Mouse (Mus musculus): Measurements from ENCODE around the gene Pld5. TPM values are rescaled to one million over a fixed set of nuclear protein-coding genes. Genes with fewer than 3 reads are reported as not detected.
A peak's percentile ranks its signal among the peaks of the same experiment; 100 is the strongest.

The Pld5 gene
- 0.26 and 0.63 TPM in 2 replicates for polyA plus RNA-seq (2015; fragmentation: Nextera tagmentation; extraction: Ambion mirVana)

DNA sequence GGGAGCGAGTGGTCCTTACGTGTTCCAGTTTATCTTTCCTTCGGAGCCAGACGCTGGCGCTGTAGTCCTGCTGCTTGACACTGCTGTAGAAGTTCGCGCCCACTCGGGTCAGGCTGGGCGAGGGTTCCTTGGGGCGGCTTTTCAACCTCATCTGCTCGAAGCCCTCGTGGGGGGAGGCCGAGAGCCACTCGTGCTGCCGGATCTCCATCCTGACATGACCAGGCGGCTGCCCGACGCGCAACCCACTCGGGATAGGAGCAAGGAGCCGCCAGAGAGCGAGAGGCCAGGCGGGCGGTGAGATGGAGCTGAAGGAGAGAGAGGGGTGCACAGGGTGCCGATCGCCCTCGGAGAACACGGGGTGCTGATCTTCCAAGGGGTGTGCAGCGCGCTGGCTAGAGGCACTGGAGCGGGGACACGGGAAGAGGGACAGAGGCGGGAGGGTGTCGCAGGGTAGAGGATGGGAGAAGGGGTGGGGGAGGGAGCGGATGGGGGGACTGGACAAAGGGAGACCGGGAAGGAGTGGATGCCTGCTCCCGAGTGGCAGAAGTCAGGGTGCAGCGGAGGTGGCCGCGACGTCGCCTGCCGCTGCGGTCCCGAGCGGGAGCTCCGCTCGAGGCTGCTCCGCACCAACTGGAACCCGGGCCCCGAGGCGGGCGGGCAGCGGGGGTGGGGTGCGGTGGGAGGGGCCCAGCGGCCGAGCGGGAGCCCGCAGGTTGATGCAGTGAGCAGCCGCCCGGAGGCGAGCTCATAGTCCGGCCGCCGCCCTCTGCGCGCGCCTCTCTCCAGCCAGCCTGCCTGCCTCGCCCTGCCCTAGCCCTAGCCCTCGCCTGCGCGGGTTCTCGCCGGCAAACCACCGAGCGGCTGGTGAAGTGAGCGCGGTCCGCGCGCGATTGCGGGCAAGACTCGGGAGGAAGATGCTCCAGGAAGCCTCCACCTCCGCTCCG lies at the start of gene Pld5:
TSS of gene Pld5 (minus strand) at position 646 of the 944 bp plus-strand sequence.
- Histone ChIP-seq H3K27ac (ENCODE audit: low read length) (no peak within 1 kb of the TSS), H3K27me3 (ENCODE audit: control insufficient read depth, insufficient read depth, low read depth, low read length) (peaks cover 25% of the 10 kb centered on the region), H3K36me3 (ENCODE audit: control insufficient read depth, insufficient read depth, low read length) (no peaks in the 10 kb centered on the region), H3K4me3 (ENCODE audit: low read length) (peak within 1 kb of the TSS; percentile 57), H3K4me2 (ENCODE audit: low read depth, low read length) (peak within 1 kb of the TSS; percentile 97), H3K4me1 (replicated peaks; ENCODE audit: control insufficient read depth, insufficient read depth, low read length) (peaks cover 10% of the 10 kb centered on the region), H3K9me3 (ENCODE audit: control insufficient read depth, low read length) (no peaks in the 10 kb centered on the region), H3K9ac (ENCODE audit: low read length) (peak within 1 kb of the TSS; percentile 58)
- peak; percentile 92 for ATAC-seq (ENCODE audit: low read depth)
- under 1% methylated on average over 74 of the region's 86 CpGs for WGBS

DNA sequence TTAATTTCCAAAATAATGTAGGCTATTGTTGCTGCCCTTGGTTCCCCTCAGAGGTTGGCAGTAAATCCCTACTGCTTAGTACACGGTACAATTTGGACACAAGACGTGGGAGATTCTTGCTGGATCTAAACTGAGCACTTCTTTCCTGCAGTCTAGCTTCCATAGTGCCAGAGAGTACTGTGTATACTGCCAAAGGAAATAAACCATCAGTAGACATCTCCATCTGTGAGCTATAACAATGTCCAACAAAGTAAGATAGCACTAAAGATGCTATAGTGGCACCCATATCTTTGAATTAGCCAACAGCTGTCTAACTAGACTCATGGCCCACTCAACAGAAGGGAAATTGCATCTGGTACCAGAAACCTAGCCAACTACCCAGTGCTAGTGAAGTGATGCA lies 40.0 kb upstream of the Pld5 start:
- no peak overlapping the region for H3K27ac ChIP-seq (ENCODE audit: low read length)
- no peaks in the 10 kb centered on the region for H3K36me3 ChIP-seq (ENCODE audit: control insufficient read depth, insufficient read depth, low read length)
- no peak overlapping the region for H3K9ac ChIP-seq (ENCODE audit: low read length)
- H3K4me3 ChIP-seq (ENCODE audit: low read length): no peak overlapping the region
- H3K9me3 ChIP-seq (ENCODE audit: control insufficient read depth, low read length): no peaks in the 10 kb centered on the region
- no peaks in the 10 kb centered on the region for H3K4me1 ChIP-seq (replicated peaks; ENCODE audit: control insufficient read depth, insufficient read depth, low read length)
- ATAC-seq (ENCODE audit: low read depth): no peak
- no peak overlapping the region for H3K4me2 ChIP-seq (ENCODE audit: low read depth, low read length)
- 70% methylated on average over 2 of the region's 2 CpGs for WGBS
- H3K27me3 ChIP-seq (ENCODE audit: control insufficient read depth, insufficient read depth, low read depth, low read length): no peaks in the 10 kb centered on the region

DNA sequence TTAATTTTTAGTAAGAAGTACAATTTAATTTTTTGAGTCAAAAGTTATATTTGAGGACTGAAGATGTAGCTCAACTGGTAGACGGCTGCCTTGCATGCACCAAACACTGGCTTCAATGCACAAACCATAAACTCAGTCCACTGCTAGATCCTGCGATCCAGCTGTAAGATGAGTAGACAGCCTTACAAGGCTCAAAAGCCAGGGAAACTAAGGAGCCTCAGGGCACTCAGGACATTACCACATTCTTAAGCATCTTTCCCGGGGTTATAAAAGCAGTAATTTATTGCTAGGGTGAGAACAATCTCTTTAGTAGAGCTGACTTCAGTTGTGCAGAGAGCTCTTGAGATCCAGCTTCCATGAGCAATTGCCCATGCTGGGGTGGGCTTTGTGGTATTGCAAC lies 35.1 kb upstream of the Pld5 start:
- H3K9ac ChIP-seq (ENCODE audit: low read length): no peak overlapping the region
- no peak overlapping the region for H3K4me3 ChIP-seq (ENCODE audit: low read length)
- no peaks in the 10 kb centered on the region for H3K36me3 ChIP-seq (ENCODE audit: control insufficient read depth, insufficient read depth, low read length)
- H3K9me3 ChIP-seq (ENCODE audit: control insufficient read depth, low read length): no peaks in the 10 kb centered on the region
- H3K27ac ChIP-seq (ENCODE audit: low read length): no peak overlapping the region
- WGBS: 76% methylated on average over 3 of the region's 3 CpGs
- ATAC-seq (ENCODE audit: low read depth): no peak
- no peak overlapping the region for H3K4me2 ChIP-seq (ENCODE audit: low read depth, low read length)
- no peaks in the 10 kb centered on the region for H3K27me3 ChIP-seq (ENCODE audit: control insufficient read depth, insufficient read depth, low read depth, low read length)
- no peaks in the 10 kb centered on the region for H3K4me1 ChIP-seq (replicated peaks; ENCODE audit: control insufficient read depth, insufficient read depth, low read length)

DNA sequence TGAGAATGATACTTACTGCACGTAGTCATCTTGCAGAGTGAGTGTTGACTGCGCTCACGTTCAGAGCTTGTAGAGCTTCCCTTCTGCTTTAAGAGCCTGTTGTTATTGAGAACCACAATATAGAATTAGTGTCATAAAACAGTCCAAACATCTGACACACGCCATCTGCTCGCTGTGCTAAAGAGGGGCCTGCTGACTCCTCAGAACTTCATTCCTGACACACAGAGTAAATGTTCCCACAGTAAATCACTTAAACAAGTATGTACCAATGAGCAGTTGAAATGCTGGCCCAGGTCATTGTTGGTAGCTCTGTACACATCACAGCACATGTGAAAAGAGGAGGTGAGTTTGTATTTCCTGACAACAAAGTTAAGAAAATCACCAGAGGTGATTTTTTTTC lies 14.3 kb upstream of the Pld5 start:
- no peaks in the 10 kb centered on the region for H3K9me3 ChIP-seq (ENCODE audit: control insufficient read depth, low read length)
- H3K9ac ChIP-seq (ENCODE audit: low read length): no peak overlapping the region
- WGBS: 51% methylated on average over 5 of the region's 5 CpGs
- no peaks in the 10 kb centered on the region for H3K27me3 ChIP-seq (ENCODE audit: control insufficient read depth, insufficient read depth, low read depth, low read length)
- H3K4me2 ChIP-seq (ENCODE audit: low read depth, low read length): no peak overlapping the region
- no peaks in the 10 kb centered on the region for H3K4me1 ChIP-seq (replicated peaks; ENCODE audit: control insufficient read depth, insufficient read depth, low read length)
- H3K4me3 ChIP-seq (ENCODE audit: low read length): no peak overlapping the region
- no peaks in the 10 kb centered on the region for H3K36me3 ChIP-seq (ENCODE audit: control insufficient read depth, insufficient read depth, low read length)
- H3K27ac ChIP-seq (ENCODE audit: low read length): no peak overlapping the region
- no peak for ATAC-seq (ENCODE audit: low read depth)

DNA sequence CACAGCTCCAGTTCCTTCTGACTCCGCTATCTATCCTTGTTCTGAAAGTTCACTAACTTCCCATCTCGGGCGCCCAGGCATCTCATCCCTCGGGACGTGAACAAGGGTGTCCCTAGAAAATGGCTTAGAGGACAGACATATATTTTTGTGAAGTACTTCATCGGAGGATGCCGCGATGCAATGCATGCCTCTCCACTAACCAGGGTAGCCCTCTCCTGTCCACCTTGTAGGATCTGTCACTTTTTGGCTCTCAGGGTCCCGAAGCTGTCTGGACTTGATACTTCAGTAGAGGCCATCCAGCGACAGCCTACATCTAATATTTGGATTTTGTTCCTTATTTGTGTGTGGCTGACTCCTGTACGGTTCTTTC lies 484 bp upstream of the Pld5 start:
- peak overlapping the region; percentile 97 for H3K4me2 ChIP-seq (ENCODE audit: low read depth, low read length)
- peak overlapping the region; percentile 57 for H3K4me3 ChIP-seq (ENCODE audit: low read length)
- H3K4me1 ChIP-seq (replicated peaks; ENCODE audit: control insufficient read depth, insufficient read depth, low read length): peaks cover 10% of the 10 kb centered on the region
- H3K27ac ChIP-seq (ENCODE audit: low read length): no peak overlapping the region
- no peaks in the 10 kb centered on the region for H3K36me3 ChIP-seq (ENCODE audit: control insufficient read depth, insufficient read depth, low read length)
- 0 out of 2 replicates have a peak overlapping the region, but pooled peaks have one; percentile 58 for H3K9ac ChIP-seq (ENCODE audit: low read length)
- ATAC-seq (ENCODE audit: low read depth): no peak
- peaks cover 25% of the 10 kb centered on the region for H3K27me3 ChIP-seq (ENCODE audit: control insufficient read depth, insufficient read depth, low read depth, low read length)
- 10% methylated on average over 11 of the region's 11 CpGs for WGBS
- H3K9me3 ChIP-seq (ENCODE audit: control insufficient read depth, low read length): no peaks in the 10 kb centered on the region

DNA sequence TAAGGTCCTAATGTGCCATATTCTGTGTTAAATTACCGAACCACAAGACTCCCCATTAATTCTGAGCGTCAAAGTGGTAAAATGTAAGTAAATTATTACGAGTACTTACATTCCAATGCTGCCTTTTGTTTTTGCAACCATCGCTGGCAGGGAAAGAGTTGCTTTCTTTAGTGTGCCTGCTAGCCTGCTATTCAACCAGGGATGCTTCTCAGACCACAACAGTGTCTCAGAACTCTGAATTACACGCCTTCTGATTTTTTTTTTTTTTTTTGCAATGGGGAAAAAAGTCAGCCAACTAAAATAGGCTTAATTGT lies 26.4 kb downstream of the Pld5 start:
- Histone ChIP-seq H3K4me2 (ENCODE audit: low read depth, low read length) (no peak overlapping the region), H3K36me3 (ENCODE audit: control insufficient read depth, insufficient read depth, low read length) (no peaks in the 10 kb centered on the region), H3K9ac (ENCODE audit: low read length) (no peak overlapping the region), H3K9me3 (ENCODE audit: control insufficient read depth, low read length) (no peaks in the 10 kb centered on the region), H3K27me3 (ENCODE audit: control insufficient read depth, insufficient read depth, low read depth, low read length) (no peaks in the 10 kb centered on the region), H3K4me3 (ENCODE audit: low read length) (no peak overlapping the region), H3K4me1 (replicated peaks; ENCODE audit: control insufficient read depth, insufficient read depth, low read length) (no peaks in the 10 kb centered on the region), H3K27ac (ENCODE audit: low read length) (no peak overlapping the region)
- 68% methylated on average over 5 of the region's 5 CpGs for WGBS
- ATAC-seq (ENCODE audit: low read depth): no peak

DNA sequence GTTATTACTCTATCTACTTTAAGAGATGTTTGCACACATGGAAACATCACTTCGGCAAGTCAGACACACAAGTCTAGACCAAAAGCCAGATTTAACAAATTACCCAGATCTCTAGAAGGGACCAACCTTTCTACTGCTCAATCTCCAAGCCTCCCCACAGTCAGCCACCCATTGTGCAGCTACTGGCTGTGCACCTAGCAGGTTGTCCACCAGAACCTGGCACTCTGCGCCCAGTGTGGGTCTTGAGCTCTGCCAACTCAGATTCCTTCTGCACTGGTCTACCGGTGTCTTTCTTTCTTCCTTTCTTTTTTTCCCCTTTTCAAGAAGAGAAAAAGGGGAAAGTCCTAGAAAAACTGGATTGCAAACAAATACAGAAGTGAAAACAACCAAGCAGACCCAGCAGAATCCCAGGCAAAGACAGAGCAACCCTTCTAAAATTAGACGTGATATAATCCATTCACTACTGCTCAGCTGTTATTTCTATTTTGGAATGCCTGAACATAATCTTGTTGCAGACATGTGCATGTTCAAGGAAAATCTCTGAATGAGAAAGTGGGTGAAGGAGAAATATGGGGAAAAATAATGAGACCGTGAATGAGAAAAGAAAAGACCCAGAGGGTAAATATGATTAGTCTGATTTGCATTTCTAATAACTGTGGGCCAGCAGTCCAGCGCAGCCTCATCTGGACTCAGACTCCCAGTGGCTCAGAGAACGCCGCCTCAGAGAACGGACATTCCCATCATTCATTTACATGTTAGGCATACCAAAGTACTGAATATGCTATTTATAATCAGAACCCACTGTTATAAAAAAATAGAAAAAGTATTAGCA lies 27.0 kb downstream of the Pld5 start:
- Histone ChIP-seq H3K36me3 (ENCODE audit: control insufficient read depth, insufficient read depth, low read length) (no peaks in the 10 kb centered on the region), H3K27ac (ENCODE audit: low read length) (no peak overlapping the region), H3K4me2 (ENCODE audit: low read depth, low read length) (no peak overlapping the region), H3K27me3 (ENCODE audit: control insufficient read depth, insufficient read depth, low read depth, low read length) (no peaks in the 10 kb centered on the region), H3K9me3 (ENCODE audit: control insufficient read depth, low read length) (no peaks in the 10 kb centered on the region), H3K4me3 (ENCODE audit: low read length) (no peak overlapping the region), H3K9ac (ENCODE audit: low read length) (no peak overlapping the region), H3K4me1 (replicated peaks; ENCODE audit: control insufficient read depth, insufficient read depth, low read length) (no peaks in the 10 kb centered on the region)
- WGBS: 80% methylated on average over 9 of the region's 9 CpGs
- ATAC-seq (ENCODE audit: low read depth): no peak

DNA sequence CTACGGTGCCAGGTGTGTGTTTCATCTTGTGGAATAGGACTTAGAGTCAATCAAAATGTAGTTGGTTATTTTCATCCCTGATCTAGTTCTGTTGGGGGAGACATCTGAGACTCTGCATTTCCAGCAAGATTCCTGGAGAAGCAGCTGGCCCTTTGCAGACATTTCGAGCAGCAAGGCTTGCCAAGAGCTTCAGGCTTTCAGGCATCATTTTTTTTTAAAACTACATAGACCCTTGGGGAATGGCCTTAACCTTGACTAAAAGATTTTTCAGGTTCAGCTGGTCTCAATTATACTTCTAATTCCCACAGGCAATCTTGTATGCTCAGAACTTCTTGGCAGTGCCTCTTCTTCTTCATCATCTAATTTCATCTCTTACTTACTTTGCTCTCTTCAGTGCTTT lies 35.9 kb downstream of the Pld5 start:
- H3K9me3 ChIP-seq (ENCODE audit: control insufficient read depth, low read length): no peaks in the 10 kb centered on the region
- no peak overlapping the region for H3K4me2 ChIP-seq (ENCODE audit: low read depth, low read length)
- no peak overlapping the region for H3K9ac ChIP-seq (ENCODE audit: low read length)
- no peak overlapping the region for H3K27ac ChIP-seq (ENCODE audit: low read length)
- no peaks in the 10 kb centered on the region for H3K4me1 ChIP-seq (replicated peaks; ENCODE audit: control insufficient read depth, insufficient read depth, low read length)
- no peak overlapping the region for H3K4me3 ChIP-seq (ENCODE audit: low read length)
- no peaks in the 10 kb centered on the region for H3K27me3 ChIP-seq (ENCODE audit: control insufficient read depth, insufficient read depth, low read depth, low read length)
- WGBS: 85% methylated on average over 2 of the region's 2 CpGs
- no peaks in the 10 kb centered on the region for H3K36me3 ChIP-seq (ENCODE audit: control insufficient read depth, insufficient read depth, low read length)
- no peak for ATAC-seq (ENCODE audit: low read depth)

DNA sequence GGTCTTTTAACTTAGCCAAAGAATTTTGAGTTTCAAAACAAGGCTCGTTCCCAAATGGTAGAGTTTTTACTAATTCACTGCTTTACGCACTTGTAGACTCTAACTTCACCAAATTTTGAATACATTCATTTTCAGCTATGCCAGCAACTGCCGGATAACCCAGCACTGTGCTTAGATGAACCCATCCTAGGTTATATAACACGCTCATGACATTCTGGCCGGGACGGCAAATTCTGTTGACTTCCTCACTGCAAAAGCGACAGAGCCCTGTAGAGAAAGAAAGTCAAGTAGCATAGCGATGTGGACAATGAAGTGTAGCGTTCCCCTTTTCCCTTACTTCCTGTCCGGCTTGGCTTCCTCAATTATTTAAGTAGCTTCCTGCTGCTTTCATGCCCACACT lies 51.3 kb downstream of the Pld5 start:
- Histone ChIP-seq H3K9ac (ENCODE audit: low read length) (no peak overlapping the region), H3K4me2 (ENCODE audit: low read depth, low read length) (no peak overlapping the region), H3K27me3 (ENCODE audit: control insufficient read depth, insufficient read depth, low read depth, low read length) (no peaks in the 10 kb centered on the region), H3K4me1 (replicated peaks; ENCODE audit: control insufficient read depth, insufficient read depth, low read length) (no peaks in the 10 kb centered on the region), H3K4me3 (ENCODE audit: low read length) (no peak overlapping the region), H3K36me3 (ENCODE audit: control insufficient read depth, insufficient read depth, low read length) (no peaks in the 10 kb centered on the region), H3K27ac (ENCODE audit: low read length) (no peak overlapping the region), H3K9me3 (ENCODE audit: control insufficient read depth, low read length) (no peaks in the 10 kb centered on the region)
- no peak for ATAC-seq (ENCODE audit: low read depth)
- 72% methylated on average over 10 of the region's 10 CpGs for WGBS

All from lung, embryonic 16.5 days (tissue).